Mouse (Mus musculus) kidney, adult 2 months (tissue): ENCODE data around the gene Eef1akmt2.

Experiments
- CTCF ChIP-seq: fragments of 200-500 bp; conservative IDR thresholded peaks from 2 replicates; pipeline ENCODE4 v1.5.1; 2011; ENCODE audit warnings: low read depth, mild to moderate bottlenecking, control low read depth, low read length, moderate library complexity, mixed read lengths; ENCODE audit not compliant: insufficient read depth, insufficient read length
- POLR2A ChIP-seq: fragments of 200-500 bp; IDR thresholded peaks from one replicate; pipeline ENCODE4 v1.6.1; 2011; ENCODE audit warnings: low read depth, low read length, control low read depth

DNA sequence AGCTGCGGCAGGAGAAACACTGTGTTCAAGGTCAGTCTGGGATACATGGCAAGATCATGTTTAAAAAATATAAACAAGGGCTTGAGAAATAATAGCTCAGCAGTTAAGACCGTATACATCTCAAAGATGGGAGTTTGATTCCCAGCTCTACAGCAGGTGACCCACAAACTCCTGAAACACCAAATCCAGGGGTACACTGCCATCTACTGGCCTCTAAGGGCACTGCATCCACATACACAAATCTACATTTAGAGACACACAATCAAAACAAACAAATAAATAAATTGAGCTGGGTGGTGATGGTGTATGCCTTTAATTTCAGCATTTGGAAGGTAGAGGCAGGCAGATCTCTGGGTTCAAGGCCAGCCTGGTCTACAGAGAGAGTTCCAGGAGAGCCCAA lies 45.8 kb upstream of the Eef1akmt2 start:
- TF ChIP-seq CTCF (peak; percentile 63), POLR2A (no peak)
